Mouse (Mus musculus) C2C12 (cell line): ENCODE results near the gene Gemin6.

Source experiments
- CTCF ChIP-seq: IDR thresholded peaks from one replicate; pipeline ENCODE4 v1.5.1; 2011; ENCODE audit not compliant: control insufficient read depth, insufficient read depth, insufficient read length
- MYOG ChIP-seq: IDR thresholded peaks from one replicate; pipeline ENCODE4 v1.6.1; 2011; ENCODE audit not compliant: control insufficient read depth, insufficient read length; ENCODE audit errors: extremely low read depth

GRCm38 (mm10) chr17:80199160-80199778 lies 25.0 kb upstream of the Gemin6 start:
- TF ChIP-seq CTCF = no peak
- no peak for TF ChIP-seq MYOG
